Mouse (Mus musculus) kidney, adult 2 months (tissue): Measurements from ENCODE around the gene Fyn. TPM values are rescaled to one million over a fixed set of nuclear protein-coding genes. Genes with fewer than 3 reads are reported as not detected.
A peak's percentile ranks its signal among the peaks of the same experiment; 100 is the strongest.

Experiments
- DNase-seq: peaks from one replicate; pipeline ENCODE4 v3.0.0; 2021
- H3K27ac ChIP-seq: fragments of 200-500 bp; 2 replicates; pipeline ENCODE4 v1.5.1; 2012; ENCODE audit warnings: low read depth, low read length, control low read depth, inconsistent platforms; ENCODE audit not compliant: insufficient read depth
- H3K27me3 ChIP-seq: fragments of 200-500 bp; replicated peaks from 2 replicates; pipeline ENCODE4 v1.6.1; 2012; ENCODE audit warnings: mild to moderate bottlenecking, moderate library complexity, low read length, inconsistent platforms; ENCODE audit not compliant: control insufficient read depth, insufficient read depth
- H3K36me3 ChIP-seq: fragments of 200-500 bp; 2 replicates; pipeline ENCODE4 v1.6.1; 2012; ENCODE audit warnings: mild to moderate bottlenecking, moderate library complexity, low read length, inconsistent platforms; ENCODE audit not compliant: control insufficient read depth, insufficient read depth
- H3K4me1 ChIP-seq: fragments of 200-500 bp; 2 replicates; pipeline ENCODE4 v1.6.1; 2011; ENCODE audit warnings: low read length; ENCODE audit not compliant: control insufficient read depth, insufficient read depth
- H3K4me3 ChIP-seq: fragments of 200-500 bp; 2 replicates; pipeline ENCODE4 v1.5.1; 2011; ENCODE audit warnings: mild to moderate bottlenecking, low read depth, low read length, control low read depth; ENCODE audit not compliant: insufficient read depth
- CTCF ChIP-seq: fragments of 200-500 bp; conservative IDR thresholded peaks from 2 replicates; pipeline ENCODE4 v1.5.1; 2011; ENCODE audit warnings: low read depth, mild to moderate bottlenecking, control low read depth, low read length, moderate library complexity, mixed read lengths; ENCODE audit not compliant: insufficient read depth, insufficient read length
- POLR2A ChIP-seq: fragments of 200-500 bp; IDR thresholded peaks from one replicate; pipeline ENCODE4 v1.6.1; 2011; ENCODE audit warnings: low read depth, low read length, control low read depth
- WGBS: fragments of 180-500 bp; shearing (Covaris S2); methylation state at CpG from one replicate; pipeline ENCODE4 v1.1.7; 2018; 5-methylcytosine and 5-hydroxymethylcytosine counted together
- polyA plus RNA-seq: library from polyadenylated mRNA; depleted of rRNA; stranded (reverse); fragments of >200 nt; gene quantifications from 2 replicates; pipeline ENCODE4 v1.2.3, GENCODE M21; 2012

Gene Fyn
- polyA plus RNA-seq, 1 experiment, result 12.9 TPM

GRCm38 (mm10) chr10:39451918-39452624 lies 83.4 kb downstream of the Fyn start:
- Histone ChIP-seq H3K27me3 (no peaks in the 10 kb centered on the region), H3K36me3 (no peaks in the 10 kb centered on the region), H3K27ac (no peak overlapping the region), H3K4me1 (no peaks in the 10 kb centered on the region), H3K4me3 (no peak overlapping the region)
- WGBS, result 74% methylated on average over 8 of the region's 8 CpGs
- no peak for DNase-seq
- TF ChIP-seq POLR2A (no peak), CTCF (no peak)

- Histone ChIP-seq H3K4me3 (no peak overlapping the region), H3K27ac (no peak overlapping the region), H3K27me3 (no peaks in the 10 kb centered on the region), H3K36me3 (no peaks in the 10 kb centered on the region), H3K4me1 (no peaks in the 10 kb centered on the region)
- DNase-seq, result no peak
- 71% methylated on average over 4 of the region's 4 CpGs for WGBS
- TF ChIP-seq POLR2A, result no peak
- no peak for TF ChIP-seq CTCF
Observed at GRCm38 (mm10) chr10:39455344-39455743, 86.7 kb downstream of the Fyn start.

DNA sequence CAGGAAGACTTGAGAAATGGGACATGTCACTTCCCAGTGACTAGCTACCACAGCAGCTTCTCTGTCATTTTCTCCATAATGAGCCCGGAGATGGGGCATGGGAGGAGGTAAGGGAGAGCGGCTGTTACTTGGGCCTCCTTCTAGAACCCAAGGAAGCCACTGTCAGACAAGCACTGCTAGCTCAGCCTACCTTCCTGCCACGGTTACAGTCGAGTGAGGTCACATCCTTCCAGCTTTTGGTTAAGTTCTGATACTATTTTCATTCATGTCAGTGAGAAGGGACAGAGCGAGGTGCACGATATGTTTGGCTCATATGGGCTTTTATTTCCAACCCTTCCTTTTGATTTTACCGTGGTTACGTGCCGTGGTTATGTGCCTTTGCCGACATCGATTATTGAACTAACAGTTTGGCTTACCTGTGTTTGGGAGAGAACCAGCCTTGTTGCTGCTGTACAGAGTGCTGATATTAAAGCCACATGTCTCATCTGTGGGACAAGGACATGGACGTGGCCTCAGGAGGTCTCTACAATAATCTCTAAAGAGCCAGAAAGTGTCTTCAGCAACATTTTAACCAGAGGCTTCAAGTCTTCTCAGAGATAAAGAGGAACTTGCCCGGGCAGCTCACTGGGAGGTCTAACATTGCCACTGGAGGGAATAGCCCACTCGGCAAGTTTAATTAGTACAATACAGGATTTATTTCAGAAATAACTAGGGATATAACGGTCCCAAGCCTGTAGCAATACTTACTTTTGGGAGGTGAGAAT lies 87.4 kb downstream of the Fyn start:
- TF ChIP-seq CTCF (no peak), POLR2A (no peak)
- 77% methylated on average over 15 of the region's 15 CpGs for WGBS
- Histone ChIP-seq H3K4me3 (no peak overlapping the region), H3K27me3 (no peaks in the 10 kb centered on the region), H3K4me1 (no peaks in the 10 kb centered on the region), H3K27ac (no peak overlapping the region), H3K36me3 (no peaks in the 10 kb centered on the region)
- no peak for DNase-seq

- H3K4me3 ChIP-seq, result no peak overlapping the region
- H3K27ac ChIP-seq, result no peak overlapping the region
- H3K4me1 ChIP-seq, result no peaks in the 10 kb centered on the region
- WGBS, result 90% methylated on average over 6 of the region's 6 CpGs
- TF ChIP-seq CTCF (no peak), POLR2A (no peak)
- DNase-seq, result no peak
- H3K27me3 ChIP-seq, result no peaks in the 10 kb centered on the region
- H3K36me3 ChIP-seq, result no peaks in the 10 kb centered on the region
Observed at GRCm38 (mm10) chr10:39456776-39457175, 88.1 kb downstream of the Fyn start.

- no peaks in the 10 kb centered on the region for H3K4me1 ChIP-seq
- H3K36me3 ChIP-seq, result no peaks in the 10 kb centered on the region
- no peak for TF ChIP-seq POLR2A
- TF ChIP-seq CTCF, result no peak
- no peak overlapping the region for H3K4me3 ChIP-seq
- no peak overlapping the region for H3K27ac ChIP-seq
- WGBS, result 92% methylated on average over 11 of the region's 11 CpGs
- no peaks in the 10 kb centered on the region for H3K27me3 ChIP-seq
- no peak for DNase-seq
Observed at GRCm38 (mm10) chr10:39457281-39457680, 88.6 kb downstream of the Fyn start.

- 77% methylated on average over 13 of the region's 13 CpGs for WGBS
- DNase-seq, result peak; percentile 32
- no peak for TF ChIP-seq POLR2A
- TF ChIP-seq CTCF, result no peak
- Histone ChIP-seq H3K27me3 (no peaks in the 10 kb centered on the region), H3K27ac (no peak overlapping the region), H3K4me3 (no peak overlapping the region), H3K36me3 (no peaks in the 10 kb centered on the region), H3K4me1 (no peaks in the 10 kb centered on the region; the same call in 1 of the 2 replicates)
Observed at GRCm38 (mm10) chr10:39458766-39459699, 90.4 kb downstream of the Fyn start.

GRCm38 (mm10) chr10:39460621-39461020 lies 92.0 kb downstream of the Fyn start:
- DNase-seq, result peak; percentile 23
- TF ChIP-seq POLR2A (no peak), CTCF (no peak)
- Histone ChIP-seq H3K4me1 (no peaks in the 10 kb centered on the region; the same call in 1 of the 2 replicates), H3K27ac (no peak overlapping the region), H3K4me3 (no peak overlapping the region), H3K36me3 (no peaks in the 10 kb centered on the region), H3K27me3 (no peaks in the 10 kb centered on the region)
- 73% methylated on average over 2 of the region's 2 CpGs for WGBS
